Mouse (Mus musculus): ENCODE data around the gene Trim80. TPM values are rescaled to one million over a fixed set of nuclear protein-coding genes. Genes with fewer than 3 reads are reported as not detected.

Gene Trim80
- polyA plus RNA-seq, 1 experiment from 2014 or later: not detected

- DNase-seq (ENCODE audit: low spot score): no peak
- Histone ChIP-seq H3K9me3 (ENCODE audit: control insufficient read depth, low read length) (no peaks in the 10 kb centered on the region), H3K27me3 (ENCODE audit: control insufficient read depth, insufficient read depth, low read length) (no peaks in the 10 kb centered on the region), H3K9ac (ENCODE audit: low read length) (no peak overlapping the region), H3K4me2 (ENCODE audit: low read depth, severe bottlenecking) (no peak overlapping the region), H3K4me3 (ENCODE audit: low read depth, low read length) (no peak overlapping the region), H3K4me1 (ENCODE audit: control insufficient read depth, insufficient read depth, low read length) (peaks cover 8% of the 10 kb centered on the region), H3K36me3 (ENCODE audit: control insufficient read depth, insufficient read depth, low read length) (no peaks in the 10 kb centered on the region; the same call in 1 of the 2 replicates), H3K27ac (replicated peaks; ENCODE audit: low read depth, low read length) (no peak overlapping the region)
- no peak for ATAC-seq (ENCODE audit: insufficient number of reproducible peaks, low FRiP score, low TSS enrichment, low read depth)
- 79% methylated on average over 5 of the region's 5 CpGs for WGBS
These were observed 2.7 kb upstream of the Trim80 start for GRCm38 (mm10) chr11:115437571-115438122.

DNA sequence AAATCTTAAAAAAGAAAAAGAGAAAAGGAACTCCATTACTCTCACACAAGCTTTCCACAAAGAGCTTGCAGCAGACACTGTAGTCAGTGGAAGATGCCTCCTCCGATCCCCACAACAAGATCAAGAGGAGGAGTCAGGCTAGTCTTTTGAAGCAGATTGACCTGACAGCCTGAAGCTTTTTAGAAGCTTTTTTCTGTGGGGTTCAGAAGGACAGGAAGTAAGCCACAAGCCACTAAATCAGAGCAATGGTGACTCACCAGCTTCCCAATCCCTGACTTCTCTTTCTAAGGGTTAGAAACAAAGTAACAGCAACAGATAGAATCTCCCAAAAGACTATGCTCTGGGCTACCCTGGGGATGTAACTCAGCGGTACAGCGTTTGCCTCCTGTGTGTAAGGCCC is 1.0 kb upstream of the Trim80 start:
- no peaks in the 10 kb centered on the region for H3K27me3 ChIP-seq (ENCODE audit: control insufficient read depth, insufficient read depth, low read length)
- H3K36me3 ChIP-seq (ENCODE audit: control insufficient read depth, insufficient read depth, low read length): no peaks in the 10 kb centered on the region
- no peak overlapping the region for H3K27ac ChIP-seq (replicated peaks; ENCODE audit: low read depth, low read length)
- no peaks in the 10 kb centered on the region for H3K9me3 ChIP-seq (ENCODE audit: control insufficient read depth, low read length)
- peaks cover 8% of the 10 kb centered on the region for H3K4me1 ChIP-seq (ENCODE audit: control insufficient read depth, insufficient read depth, low read length)
- DNase-seq (ENCODE audit: low spot score) (no peak), ATAC-seq (ENCODE audit: insufficient number of reproducible peaks, low FRiP score, low TSS enrichment, low read depth) (no peak)
- 85% methylated on average over 3 of the region's 3 CpGs for WGBS
- no peak overlapping the region for H3K4me3 ChIP-seq (ENCODE audit: low read depth, low read length)
- H3K9ac ChIP-seq (ENCODE audit: low read length): no peak overlapping the region
- H3K4me2 ChIP-seq (ENCODE audit: low read depth, severe bottlenecking): no peak overlapping the region

GRCm38 (mm10) chr11:115441417-115441816 is 1.1 kb downstream of the Trim80 start:
- Histone ChIP-seq H3K9ac (ENCODE audit: low read length) (no peak overlapping the region), H3K4me2 (ENCODE audit: low read depth, severe bottlenecking) (0 out of 2 replicates have a peak overlapping the region, but pooled peaks have one; percentile 10), H3K27me3 (ENCODE audit: control insufficient read depth, insufficient read depth, low read length) (no peaks in the 10 kb centered on the region), H3K4me3 (ENCODE audit: low read depth, low read length) (no peak overlapping the region), H3K9me3 (ENCODE audit: control insufficient read depth, low read length) (no peaks in the 10 kb centered on the region), H3K36me3 (ENCODE audit: control insufficient read depth, insufficient read depth, low read length) (no peaks in the 10 kb centered on the region), H3K27ac (replicated peaks; ENCODE audit: low read depth, low read length) (no peak overlapping the region), H3K4me1 (ENCODE audit: control insufficient read depth, insufficient read depth, low read length) (peaks cover under 1% of the 10 kb centered on the region)
- peak; percentile 37 for DNase-seq (ENCODE audit: low spot score)
- WGBS: 39% methylated on average over 15 of the region's 15 CpGs
- no peak for ATAC-seq (ENCODE audit: insufficient number of reproducible peaks, low FRiP score, low TSS enrichment, low read depth)

- Histone ChIP-seq H3K27ac (replicated peaks; ENCODE audit: low read depth, low read length) (no peak overlapping the region), H3K4me1 (ENCODE audit: control insufficient read depth, insufficient read depth, low read length) (0 out of 2 replicates have a peak, but pooled peaks cover 2% of the 10 kb centered on the region), H3K4me2 (ENCODE audit: low read depth, severe bottlenecking) (no peak overlapping the region), H3K4me3 (ENCODE audit: low read depth, low read length) (no peak overlapping the region), H3K9me3 (ENCODE audit: control insufficient read depth, low read length) (no peaks in the 10 kb centered on the region), H3K36me3 (ENCODE audit: control insufficient read depth, insufficient read depth, low read length) (no peaks in the 10 kb centered on the region), H3K27me3 (ENCODE audit: control insufficient read depth, insufficient read depth, low read length) (no peaks in the 10 kb centered on the region), H3K9ac (ENCODE audit: low read length) (no peak overlapping the region)
- no peak for DNase-seq (ENCODE audit: low spot score)
- ATAC-seq (ENCODE audit: insufficient number of reproducible peaks, low FRiP score, low TSS enrichment, low read depth): no peak
- 75% methylated on average over 3 of the region's 3 CpGs for WGBS
These were observed 6.6 kb downstream of the Trim80 start for GRCm38 (mm10) chr11:115446906-115447305.

DNA sequence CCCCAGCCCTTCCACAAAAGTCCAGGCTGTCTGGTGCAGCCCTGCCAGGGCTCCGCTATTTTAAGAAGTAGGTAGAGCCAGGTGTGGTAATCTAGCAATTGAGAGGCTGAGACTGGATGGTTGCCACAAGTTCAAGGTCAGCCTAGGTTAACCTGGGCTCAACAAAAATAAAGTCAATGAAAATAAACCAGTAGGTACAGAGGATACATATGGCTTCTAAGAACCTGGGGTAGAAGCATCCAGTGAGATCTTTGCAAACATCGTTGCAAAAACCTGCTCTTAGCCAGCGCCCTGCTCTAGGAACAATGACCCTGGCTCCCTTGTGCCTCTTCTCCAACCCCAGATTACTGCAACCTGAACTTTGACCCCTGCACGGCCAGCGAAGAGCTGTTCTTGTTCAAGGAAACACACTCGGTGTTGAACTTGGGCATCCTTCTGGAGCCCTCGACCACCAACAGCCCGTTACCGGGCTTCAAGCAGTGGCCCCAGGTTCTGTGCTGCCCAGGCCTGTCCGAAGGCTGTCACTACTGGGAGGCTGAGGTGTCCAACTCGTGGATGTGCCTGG is 7.1 kb downstream of the Trim80 start:
- H3K36me3 ChIP-seq (ENCODE audit: control insufficient read depth, insufficient read depth, low read length): no peaks in the 10 kb centered on the region
- H3K4me2 ChIP-seq (ENCODE audit: low read depth, severe bottlenecking): no peak overlapping the region
- H3K27me3 ChIP-seq (ENCODE audit: control insufficient read depth, insufficient read depth, low read length): no peaks in the 10 kb centered on the region
- DNase-seq (ENCODE audit: low spot score) (no peak), ATAC-seq (ENCODE audit: insufficient number of reproducible peaks, low FRiP score, low TSS enrichment, low read depth) (no peak)
- 0 out of 2 replicates have a peak, but pooled peaks cover 2% of the 10 kb centered on the region for H3K4me1 ChIP-seq (ENCODE audit: control insufficient read depth, insufficient read depth, low read length)
- no peaks in the 10 kb centered on the region for H3K9me3 ChIP-seq (ENCODE audit: control insufficient read depth, low read length)
- WGBS: 88% methylated on average over 11 of the region's 11 CpGs
- no peak overlapping the region for H3K4me3 ChIP-seq (ENCODE audit: low read depth, low read length)
- H3K27ac ChIP-seq (replicated peaks; ENCODE audit: low read depth, low read length): no peak overlapping the region
- no peak overlapping the region for H3K9ac ChIP-seq (ENCODE audit: low read length)

- Histone ChIP-seq H3K9me3 (ENCODE audit: control insufficient read depth, low read length) (no peaks in the 10 kb centered on the region), H3K4me2 (ENCODE audit: low read depth, severe bottlenecking) (no peak overlapping the region), H3K4me1 (ENCODE audit: control insufficient read depth, insufficient read depth, low read length) (0 out of 2 replicates have a peak, but pooled peaks cover 2% of the 10 kb centered on the region), H3K27ac (replicated peaks; ENCODE audit: low read depth, low read length) (no peak overlapping the region), H3K27me3 (ENCODE audit: control insufficient read depth, insufficient read depth, low read length) (no peaks in the 10 kb centered on the region), H3K4me3 (ENCODE audit: low read depth, low read length) (no peak overlapping the region), H3K36me3 (ENCODE audit: control insufficient read depth, insufficient read depth, low read length) (no peaks in the 10 kb centered on the region), H3K9ac (ENCODE audit: low read length) (no peak overlapping the region)
- 85% methylated on average over 16 of the region's 16 CpGs for WGBS
- ATAC-seq (ENCODE audit: insufficient number of reproducible peaks, low FRiP score, low TSS enrichment, low read depth): no peak
- no peak for DNase-seq (ENCODE audit: low spot score)
These were observed 7.7 kb downstream of the Trim80 start for GRCm38 (mm10) chr11:115448075-115448474.

DNA sequence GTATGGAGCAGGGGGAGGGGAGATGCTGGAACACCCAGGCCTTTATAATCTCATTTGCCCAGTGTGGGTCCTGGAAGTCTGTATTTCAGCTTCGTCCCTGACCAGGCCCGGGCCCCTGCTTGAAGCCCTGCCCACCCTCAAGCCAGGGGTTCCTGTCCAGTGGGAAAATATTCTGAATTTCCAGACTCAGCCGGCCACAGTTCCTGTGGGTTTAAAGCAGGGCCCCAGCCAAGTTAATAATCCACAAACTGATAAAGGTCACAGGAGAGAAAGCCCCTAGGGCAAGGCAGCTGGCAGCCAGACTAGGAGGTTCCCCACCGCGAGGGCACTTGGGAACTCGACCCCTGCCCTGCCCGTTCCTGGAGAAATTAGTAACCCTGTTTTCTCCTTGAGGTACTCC is 8.7 kb downstream of the Trim80 start:
- DNase-seq (ENCODE audit: low spot score) (no peak), ATAC-seq (ENCODE audit: insufficient number of reproducible peaks, low FRiP score, low TSS enrichment, low read depth) (no peak)
- Histone ChIP-seq H3K9me3 (ENCODE audit: control insufficient read depth, low read length) (no peaks in the 10 kb centered on the region), H3K9ac (ENCODE audit: low read length) (no peak overlapping the region), H3K4me2 (ENCODE audit: low read depth, severe bottlenecking) (no peak overlapping the region), H3K27ac (replicated peaks; ENCODE audit: low read depth, low read length) (no peak overlapping the region), H3K27me3 (ENCODE audit: control insufficient read depth, insufficient read depth, low read length) (no peaks in the 10 kb centered on the region), H3K4me3 (ENCODE audit: low read depth, low read length) (no peak overlapping the region), H3K36me3 (ENCODE audit: control insufficient read depth, insufficient read depth, low read length) (no peaks in the 10 kb centered on the region), H3K4me1 (ENCODE audit: control insufficient read depth, insufficient read depth, low read length) (0 out of 2 replicates have a peak, but pooled peaks cover 2% of the 10 kb centered on the region)
- WGBS: 35% methylated on average over 7 of the region's 7 CpGs

GRCm38 (mm10) chr11:115450176-115450575 is 9.8 kb downstream of the Trim80 start:
- Histone ChIP-seq H3K27ac (replicated peaks; ENCODE audit: low read depth, low read length) (no peak overlapping the region), H3K9me3 (ENCODE audit: control insufficient read depth, low read length) (no peaks in the 10 kb centered on the region), H3K36me3 (ENCODE audit: control insufficient read depth, insufficient read depth, low read length) (no peaks in the 10 kb centered on the region), H3K4me1 (ENCODE audit: control insufficient read depth, insufficient read depth, low read length) (0 out of 2 replicates have a peak, but pooled peaks cover 2% of the 10 kb centered on the region), H3K4me3 (ENCODE audit: low read depth, low read length) (no peak overlapping the region), H3K4me2 (ENCODE audit: low read depth, severe bottlenecking) (no peak overlapping the region), H3K9ac (ENCODE audit: low read length) (no peak overlapping the region), H3K27me3 (ENCODE audit: control insufficient read depth, insufficient read depth, low read length) (no peaks in the 10 kb centered on the region)
- no peak for ATAC-seq (ENCODE audit: insufficient number of reproducible peaks, low FRiP score, low TSS enrichment, low read depth)
- WGBS: 91% methylated on average over 7 of the region's 7 CpGs
- DNase-seq (ENCODE audit: low spot score): no peak

All from limb, embryonic 11.5 days (tissue).